Mouse (Mus musculus): Measurements from ENCODE around the gene Actn3.

Gene Actn3

GRCm38 (mm10) chr19:4855951-4856350 lies 21.8 kb downstream of the Actn3 start:
- DNase-seq: no peak

GRCm38 (mm10) chr19:4855470-4855820 lies 22.3 kb downstream of the Actn3 start:
- no peak for DNase-seq

- DNase-seq: peak; percentile 94 to 95
Observed at GRCm38 (mm10) chr19:4854552-4855469, 22.9 kb downstream of the Actn3 start, which contains the start of gene Ctsf. Gene Ctsf, plus strand, starts transcription at chr19:4855130.

GRCm38 (mm10) chr19:4850281-4850680 lies 27.4 kb downstream of the Actn3 start:
- DNase-seq: no peak

- DNase-seq: no peak
Observed at GRCm38 (mm10) chr19:4849800-4850199, 27.9 kb downstream of the Actn3 start.

GRCm38 (mm10) chr19:4847490-4847889 lies 30.2 kb downstream of the Actn3 start:
- peak; percentile 45 to 63 for DNase-seq

GRCm38 (mm10) chr19:4845846-4846245 lies 31.9 kb downstream of the Actn3 start:
- no peak for DNase-seq

GRCm38 (mm10) chr19:4842611-4843010 lies 35.1 kb downstream of the Actn3 start:
- no peak for DNase-seq

- DNase-seq: no peak
Observed at GRCm38 (mm10) chr19:4840848-4841247, 36.9 kb downstream of the Actn3 start.

- DNase-seq: peak; percentile 97 to 98
Observed at GRCm38 (mm10) chr19:4839149-4839548, 38.6 kb downstream of the Actn3 start, which contains the start of the genes Ccs and Ccdc87. Gene Ccs, minus strand, starts transcription at chr19:4839332. Gene Ccdc87, plus strand, starts transcription at chr19:4839366.

GRCm38 (mm10) chr19:4838526-4839140 lies 39.1 kb downstream of the Actn3 start:
- no peak for DNase-seq

- no peak for DNase-seq
Observed at GRCm38 (mm10) chr19:4837049-4837448, 40.7 kb downstream of the Actn3 start.

GRCm38 (mm10) chr19:4836096-4836495 lies 41.6 kb downstream of the Actn3 start:
- DNase-seq: peak in 1 of 2 experiments; percentile 27

GRCm38 (mm10) chr19:4833977-4834376 lies 43.7 kb downstream of the Actn3 start:
- DNase-seq: no peak

- DNase-seq: peak; percentile 93 to 94
Observed at GRCm38 (mm10) chr19:4829156-4829555, 48.6 kb downstream of the Actn3 start.

- no peak for DNase-seq
Observed at GRCm38 (mm10) chr19:4828444-4829114, 49.1 kb downstream of the Actn3 start.

GRCm38 (mm10) chr19:4820678-4821303 lies 56.9 kb downstream of the Actn3 start:
- peak; percentile 85 to 87 for DNase-seq

GRCm38 (mm10) chr19:4817182-4817835 lies 60.4 kb downstream of the Actn3 start:
- DNase-seq: no peak

- peak; percentile 46 to 76 for DNase-seq
Observed at GRCm38 (mm10) chr19:4813015-4813414, 64.7 kb downstream of the Actn3 start.

- DNase-seq: peak in 1 of 2 experiments; percentile 21
Observed at GRCm38 (mm10) chr19:4812334-4812949, 65.3 kb downstream of the Actn3 start.

- DNase-seq: no peak
Observed at GRCm38 (mm10) chr19:4811909-4812242, 65.8 kb downstream of the Actn3 start.
